Mouse (Mus musculus): ENCODE results near the gene Cdh22.

DNA sequence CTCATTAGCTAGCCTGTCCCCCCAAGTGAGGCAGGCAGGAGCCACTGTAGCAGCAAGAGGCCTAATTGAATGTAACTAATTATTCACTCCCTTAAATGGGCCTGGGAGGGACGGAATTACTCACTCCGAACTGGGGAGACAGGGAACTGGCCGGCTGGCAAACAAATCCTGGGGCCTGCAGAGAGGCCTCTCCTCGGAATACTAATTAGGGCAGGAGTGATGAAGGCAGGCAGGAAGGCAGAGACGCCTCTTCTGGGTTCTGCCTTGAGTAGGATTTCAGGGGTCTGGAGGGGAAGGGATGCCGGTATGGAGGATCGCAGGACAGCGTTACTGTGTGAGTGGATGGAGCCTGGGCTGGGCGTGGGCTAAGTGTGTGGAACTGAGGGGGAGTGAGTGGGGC is 157.6 kb downstream of the Cdh22 start:
- TF ChIP-seq EP300 (IDR thresholded peaks at IDR 0.05) (no peak), CTCF (IDR thresholded peaks at IDR 0.05) (no peak)
